Mouse (Mus musculus): Measurements from ENCODE around the gene Frmd6.

The Frmd6 gene

GRCm38 (mm10) chr12:70853026-70853425 is 27.7 kb downstream of the Frmd6 start:
- no peak for DNase-seq (ENCODE audit: low spot score)

DNA sequence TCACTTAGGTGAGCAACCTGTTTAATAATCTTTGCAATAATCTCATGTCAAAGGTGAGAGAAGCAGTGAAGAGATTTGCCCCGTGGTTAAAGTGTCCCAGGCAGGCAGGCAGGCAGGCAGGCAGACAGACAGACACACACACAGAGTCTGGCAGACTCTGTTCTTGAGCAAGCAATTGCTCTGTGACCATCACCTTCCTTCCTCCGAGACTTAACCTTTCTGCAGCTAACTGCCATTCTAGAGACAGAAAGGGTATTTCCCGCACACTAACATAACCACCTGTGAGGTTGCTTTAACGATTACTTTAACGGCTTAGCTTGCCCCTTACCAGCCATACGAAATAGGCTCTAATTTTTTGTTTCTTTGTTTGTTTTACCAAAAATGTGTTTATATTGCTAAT is 30.4 kb downstream of the Frmd6 start:
- no peak for DNase-seq (ENCODE audit: low spot score)

DNA sequence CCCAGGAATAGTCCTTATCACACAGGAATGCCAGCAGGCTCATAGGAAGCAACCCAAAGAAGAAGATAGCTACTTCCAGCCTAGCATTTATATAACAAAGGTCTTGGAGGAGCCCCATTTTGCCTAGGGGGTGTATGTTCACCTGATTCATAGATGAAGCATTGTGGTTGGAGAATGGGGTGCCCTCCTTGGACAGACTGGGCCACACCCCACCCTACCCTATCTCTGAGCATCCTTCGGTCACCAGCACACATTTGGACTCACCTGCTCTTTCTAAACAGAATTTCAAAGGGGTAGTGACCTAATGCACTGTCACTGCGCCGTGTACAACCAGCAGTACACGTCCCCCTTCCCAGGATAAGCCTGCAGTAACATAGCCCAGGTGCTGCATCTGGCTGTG is 31.5 kb downstream of the Frmd6 start:
- no peak for DNase-seq (ENCODE audit: low spot score)

DNA sequence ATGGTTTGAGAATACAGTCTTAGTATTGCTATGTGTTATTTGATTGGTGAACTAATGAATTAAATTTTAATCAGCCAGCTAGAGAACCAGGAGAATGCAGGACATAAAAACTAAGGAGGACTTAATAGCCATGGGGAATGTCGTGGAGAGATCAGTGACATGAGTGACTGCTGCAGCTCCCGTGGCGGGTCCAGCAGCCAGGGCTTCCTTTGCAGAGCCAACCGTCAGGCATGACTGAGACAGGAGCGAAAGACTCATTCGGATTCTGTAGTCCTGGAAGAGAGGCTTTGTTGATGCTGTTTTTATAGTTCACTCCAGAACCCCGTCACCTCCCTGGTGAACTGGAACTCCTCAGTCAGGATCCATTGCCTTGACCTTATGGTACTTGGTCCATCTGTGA is 38.0 kb downstream of the Frmd6 start:
- no peak for DNase-seq (ENCODE audit: low spot score)

GRCm38 (mm10) chr12:70867780-70868179 is 42.5 kb downstream of the Frmd6 start:
- no peak for DNase-seq (ENCODE audit: low spot score)

DNA sequence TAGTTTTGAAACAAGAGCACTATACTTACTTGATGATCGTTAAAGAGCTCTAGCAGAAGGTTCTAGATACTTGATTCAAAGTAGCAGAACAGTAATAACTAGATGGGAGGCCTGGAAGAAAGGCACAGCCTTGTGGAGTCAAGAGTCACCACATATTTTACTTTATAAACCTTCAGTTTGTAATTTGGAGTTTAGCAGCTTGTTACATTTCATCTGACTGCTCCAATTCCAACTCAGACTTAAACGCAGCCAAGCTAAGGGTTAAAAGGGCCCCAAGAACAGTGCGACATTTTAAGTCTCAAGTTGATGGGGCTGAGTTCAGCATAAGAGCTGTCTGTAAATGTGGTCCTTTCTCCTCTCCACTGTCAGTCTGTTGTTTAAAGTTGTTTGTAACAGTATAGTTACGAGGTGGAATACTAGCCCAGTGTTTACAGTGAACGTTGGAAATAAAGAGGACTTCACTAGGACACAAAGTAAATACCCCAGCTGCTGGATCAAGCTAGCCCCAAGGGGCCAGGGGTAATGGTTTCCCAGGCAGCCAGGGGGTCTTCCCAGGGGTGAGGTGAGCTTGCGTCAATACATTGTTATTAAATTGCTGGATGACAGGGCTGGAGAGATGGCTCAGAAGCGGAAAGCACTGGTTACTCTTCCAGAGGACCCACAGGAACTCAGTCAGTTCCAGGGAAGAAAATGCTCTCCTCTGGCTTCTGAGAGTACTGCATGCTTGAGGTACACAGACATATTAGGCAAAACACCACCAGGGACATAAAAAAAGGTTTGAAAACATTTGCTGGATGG is 43.1 kb downstream of the Frmd6 start:
- no peak for DNase-seq (ENCODE audit: low spot score)

- no peak for DNase-seq (ENCODE audit: low spot score)
Measured at GRCm38 (mm10) chr12:70868988-70869291, 43.6 kb downstream of the Frmd6 start.

GRCm38 (mm10) chr12:70873544-70873943 is 48.2 kb downstream of the Frmd6 start:
- no peak for DNase-seq (ENCODE audit: low spot score)

- DNase-seq (ENCODE audit: low spot score), result no peak
Measured at GRCm38 (mm10) chr12:70876270-70876998, 51.1 kb downstream of the Frmd6 start.

DNA sequence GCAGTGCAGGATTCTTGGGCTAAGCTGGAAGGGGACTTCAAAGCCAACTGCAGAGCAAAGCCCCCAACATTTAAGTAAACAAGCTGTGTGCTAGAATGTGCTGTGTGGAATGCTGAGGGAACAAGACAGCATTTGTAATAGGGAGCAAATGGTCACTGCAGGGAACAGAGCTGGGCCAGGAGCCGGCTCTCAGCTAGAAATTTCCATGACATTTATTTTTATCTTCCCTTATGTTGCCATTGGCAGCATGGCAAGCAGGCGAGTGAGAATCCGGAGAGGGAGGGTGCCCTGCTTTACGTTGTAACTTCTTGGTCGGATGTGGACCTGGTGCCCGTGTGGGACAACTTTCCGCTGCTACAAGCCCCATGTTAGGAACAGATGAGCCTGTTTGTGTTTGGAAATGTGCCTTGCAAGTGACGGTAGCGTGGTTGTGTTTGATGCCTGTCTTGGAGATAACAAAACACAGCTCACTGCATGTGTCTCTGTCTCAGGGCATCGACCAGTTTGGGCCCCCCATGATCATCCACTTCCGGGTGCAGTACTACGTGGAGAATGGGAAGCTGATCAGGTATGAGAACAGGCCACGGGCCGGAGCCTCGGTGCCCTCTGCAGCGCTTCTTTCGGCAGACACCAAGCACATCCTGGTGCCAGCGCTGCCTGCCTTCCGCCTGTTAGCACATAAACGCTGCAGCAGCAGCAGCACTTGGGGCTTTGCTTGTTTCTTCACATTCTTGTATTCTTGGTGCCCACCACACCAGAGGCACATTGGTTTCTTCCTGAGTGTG is 52.8 kb downstream of the Frmd6 start:
- no peak for DNase-seq (ENCODE audit: low spot score)

- no peak for DNase-seq (ENCODE audit: low spot score)
Measured at GRCm38 (mm10) chr12:70880396-70880975, 55.2 kb downstream of the Frmd6 start.

DNA sequence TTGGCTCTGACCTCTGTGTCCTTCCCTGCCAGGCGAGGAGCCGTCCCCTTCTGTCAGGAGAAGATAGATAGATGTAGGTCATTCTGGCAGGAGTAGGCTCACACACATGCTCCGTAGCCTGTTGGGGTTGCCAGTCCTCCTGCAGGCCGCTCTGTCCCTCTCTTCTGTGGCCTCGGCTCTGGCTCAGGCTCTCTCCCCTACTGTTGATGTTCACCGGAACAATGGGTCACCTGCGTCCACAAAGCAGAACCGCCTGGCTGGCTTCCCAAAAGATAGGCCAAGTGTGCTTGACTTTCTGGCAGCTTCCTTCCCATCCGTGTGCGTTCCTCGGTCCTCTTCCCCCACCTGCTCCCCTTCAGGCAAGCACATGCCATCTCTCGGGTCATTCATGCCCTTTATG is 56.0 kb downstream of the Frmd6 start:
- DNase-seq (ENCODE audit: low spot score), result peak; percentile 41

DNA sequence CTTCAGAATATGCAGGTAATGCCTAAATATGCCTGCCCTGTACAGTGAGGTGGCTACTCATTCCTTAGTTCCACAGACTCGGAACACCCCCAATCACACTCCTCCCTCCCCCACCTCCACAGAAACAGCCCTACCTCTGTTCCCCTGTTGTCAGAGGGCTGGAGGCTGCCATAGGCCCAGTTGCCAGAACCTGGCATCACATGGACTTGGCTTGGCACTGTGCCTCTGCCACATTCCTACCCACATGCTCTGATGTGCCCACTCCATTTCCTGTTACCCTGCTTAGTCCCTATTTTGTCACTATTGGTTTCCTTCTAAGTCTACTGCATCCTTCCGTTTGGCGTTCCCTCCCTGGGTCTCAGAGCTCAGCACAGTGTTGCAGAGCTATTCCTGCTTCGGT is 56.5 kb downstream of the Frmd6 start:
- DNase-seq (ENCODE audit: low spot score), result no peak

GRCm38 (mm10) chr12:70883141-70883540 is 57.8 kb downstream of the Frmd6 start:
- DNase-seq (ENCODE audit: low spot score), result no peak

GRCm38 (mm10) chr12:70884113-70884512 is 58.8 kb downstream of the Frmd6 start:
- no peak for DNase-seq (ENCODE audit: low spot score)

- DNase-seq (ENCODE audit: low spot score), result no peak
Measured at GRCm38 (mm10) chr12:70884973-70885372, 59.7 kb downstream of the Frmd6 start.

DNA sequence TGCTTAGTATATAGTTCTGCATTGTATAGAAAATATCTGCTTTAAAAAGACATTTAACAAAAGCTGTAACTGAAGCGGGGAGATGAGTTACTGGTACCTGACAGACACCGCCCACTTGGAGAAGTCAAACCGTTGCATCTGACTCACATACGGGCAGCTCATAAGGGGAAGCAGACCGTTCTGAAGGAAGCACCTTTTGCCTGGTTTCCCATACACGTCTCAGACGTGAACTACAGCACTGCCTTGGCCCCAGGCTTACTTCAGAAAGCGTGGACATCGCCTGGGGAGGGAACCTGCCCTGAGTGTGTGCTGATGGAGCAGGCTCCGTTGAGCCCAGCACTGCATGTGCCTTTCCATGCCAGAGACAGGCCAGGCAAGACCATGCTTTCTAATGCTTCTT is 60.3 kb downstream of the Frmd6 start:
- DNase-seq (ENCODE audit: low spot score), result no peak

- DNase-seq (ENCODE audit: low spot score), result no peak
Measured at GRCm38 (mm10) chr12:70890405-70890804, 65.1 kb downstream of the Frmd6 start.

DNA sequence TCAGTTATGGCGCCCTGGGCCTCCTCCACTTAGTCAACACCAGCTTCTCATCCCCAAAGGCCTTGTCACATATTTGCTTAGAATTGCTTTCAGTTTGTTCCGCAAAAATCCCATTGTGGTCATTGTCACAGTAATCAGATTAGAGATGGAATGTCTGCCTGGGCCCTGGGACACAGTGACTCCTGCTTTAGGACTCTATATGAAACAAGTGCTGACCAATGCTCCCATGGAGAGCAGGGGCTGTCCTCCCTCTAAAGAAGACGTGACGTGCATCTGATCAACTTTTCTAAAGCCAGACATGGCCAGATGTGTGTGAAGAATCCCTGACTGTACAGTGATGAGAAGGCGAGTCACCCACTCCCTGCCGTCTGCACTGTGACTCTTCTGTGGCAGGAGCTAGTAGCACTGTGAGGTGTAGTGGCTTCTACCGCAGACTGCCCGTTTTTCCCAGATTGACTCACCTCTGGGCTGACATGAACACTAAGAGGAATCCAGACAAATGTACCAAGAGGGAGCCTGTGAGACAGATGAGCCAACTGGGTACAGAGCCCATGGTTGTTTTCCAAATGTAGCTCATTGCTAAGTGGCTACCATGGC is 65.7 kb downstream of the Frmd6 start:
- no peak for DNase-seq (ENCODE audit: low spot score)

DNA sequence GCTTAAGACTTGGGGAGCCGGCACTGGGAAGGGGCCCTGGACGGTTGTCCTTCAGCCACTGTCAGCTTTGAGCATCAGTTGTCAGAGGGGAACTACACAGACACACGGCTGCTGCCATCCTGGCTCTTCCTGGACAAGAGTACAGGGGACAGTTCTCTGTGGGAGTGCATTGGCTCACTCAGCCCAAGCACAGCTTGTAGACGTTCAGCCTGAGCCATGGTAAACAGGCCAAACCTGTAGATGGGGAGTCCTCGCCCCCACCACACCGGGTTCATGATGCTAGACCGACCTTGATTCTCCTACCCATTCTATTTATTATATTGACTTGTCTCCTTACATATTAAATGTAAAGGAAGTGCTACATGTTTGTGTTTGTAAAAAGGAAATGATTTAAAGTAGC is 70.0 kb downstream of the Frmd6 start:
- DNase-seq (ENCODE audit: low spot score), result no peak

- DNase-seq (ENCODE audit: low spot score), result no peak
Measured at GRCm38 (mm10) chr12:70896068-70896467, 70.8 kb downstream of the Frmd6 start.

GRCm38 (mm10) chr12:70897434-70897833 is 72.1 kb downstream of the Frmd6 start:
- no peak for DNase-seq (ENCODE audit: low spot score)
